Mouse (Mus musculus): Measurements from ENCODE around the gene Tsen2. TPM values are rescaled to one million over a fixed set of nuclear protein-coding genes. Genes with fewer than 3 reads are reported as not detected.

Tsen2 gene
- polyA plus RNA-seq (2012; rRNA removed; ENCODE audit: low replicate concordance): 4.2 and 4.3 TPM in 2 replicates

DNA sequence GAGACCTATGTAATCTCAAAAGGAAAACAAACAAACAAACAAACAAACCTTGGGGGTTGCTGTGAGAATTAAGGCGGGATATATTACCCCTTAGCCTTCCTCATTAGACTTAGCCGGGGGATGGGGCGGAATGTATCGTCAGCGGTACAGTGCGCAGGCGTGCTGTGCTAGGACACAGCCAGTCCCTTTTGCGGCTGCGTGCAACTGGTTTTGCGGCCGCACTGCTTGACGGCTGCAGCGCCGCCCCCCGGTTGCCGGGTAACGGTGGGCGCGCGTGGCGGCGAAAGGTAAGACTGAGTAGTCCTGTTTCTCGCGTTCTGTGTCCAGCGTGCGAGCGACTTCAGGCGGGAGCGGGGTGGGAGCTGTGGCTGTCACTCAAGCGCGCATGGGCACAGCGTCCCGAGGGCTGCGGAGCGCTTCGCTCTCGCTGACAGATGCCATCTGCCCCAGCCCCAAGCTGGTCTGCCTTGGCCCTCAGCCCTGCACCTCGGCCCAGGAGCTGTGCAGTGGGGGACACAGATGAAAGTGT, at the start of gene Tsen2:
Gene Tsen2, plus strand, starts transcription at position 223 of the 529 bp plus-strand sequence.

DNA sequence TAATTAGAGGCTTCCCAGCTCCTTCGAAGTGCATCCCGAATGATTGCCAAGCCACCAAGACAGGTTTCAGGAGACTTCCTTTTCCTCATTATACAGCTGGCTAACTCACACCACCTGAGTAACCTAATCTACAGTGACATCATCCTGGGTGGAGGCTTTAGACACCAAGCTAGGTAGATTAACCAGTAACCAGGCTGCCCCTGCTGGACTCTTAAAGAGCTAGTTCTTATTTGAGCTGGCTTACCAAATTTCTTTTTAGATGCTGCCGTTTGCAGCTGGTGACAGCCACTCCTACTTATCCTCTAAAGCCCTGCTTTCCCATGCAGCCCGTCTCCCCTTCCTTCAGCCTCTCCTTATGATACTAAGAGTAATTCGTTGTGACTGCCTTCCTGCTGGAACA, 48.0 kb downstream of the Tsen2 start, which contains the start of gene Mkrn2os:
Gene Mkrn2os, minus strand, starts transcription at position 119 of the 400 bp plus-strand sequence.

DNA sequence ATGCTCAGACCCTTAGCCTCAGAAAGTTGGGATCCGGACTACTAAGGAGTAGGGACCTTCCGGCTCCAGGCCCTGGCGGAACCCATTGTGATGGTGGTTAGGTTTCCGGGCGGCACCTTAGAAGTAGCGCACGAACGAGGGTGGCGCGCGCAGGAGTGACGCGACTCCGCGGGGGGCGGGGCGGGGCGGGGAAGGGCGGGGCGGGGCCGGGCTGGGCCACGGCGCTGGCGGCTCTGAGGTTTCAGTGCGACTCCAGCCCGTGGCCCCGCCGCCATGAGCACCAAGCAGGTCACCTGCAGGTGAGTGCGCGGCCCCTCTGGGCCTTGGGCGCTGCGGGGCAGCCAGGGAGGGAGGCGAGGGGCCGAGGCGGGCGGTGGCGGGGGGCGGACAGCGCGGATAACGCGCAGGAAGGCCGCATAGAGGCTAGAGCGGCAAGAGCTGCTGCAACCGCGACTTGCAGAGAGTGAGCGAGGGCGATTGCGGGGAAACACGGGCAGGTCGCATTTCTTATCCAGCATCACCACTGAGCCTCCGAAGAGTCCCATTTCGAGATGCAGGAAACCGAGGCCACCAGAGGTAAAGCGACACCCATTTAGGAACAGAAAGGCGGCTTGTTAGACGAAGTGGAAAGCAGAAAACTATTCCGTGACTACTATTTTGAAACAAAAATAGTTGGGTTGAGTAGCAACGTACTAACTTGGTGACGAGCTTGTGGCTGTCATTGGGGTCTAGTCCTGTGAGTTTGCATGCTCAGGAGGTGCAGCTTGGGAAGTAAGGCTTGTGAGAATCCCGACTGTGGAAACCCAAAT, 57.5 kb downstream of the Tsen2 start, which contains the start of gene Mkrn2:
Gene Mkrn2, plus strand, starts transcription at position 188 of the 809 bp plus-strand sequence.

Other genes with a start within 250 kb of the Tsen2 start
- 99.8 and 199 TPM in 2 replicates for gene Pparg, start 183.7 kb upstream of the Tsen2 start, polyA plus RNA-seq (2012; rRNA removed; ENCODE audit: low replicate concordance)
- gene Mkrn2os, start 47.9 kb downstream of the Tsen2 start, polyA plus RNA-seq (2012; rRNA removed; ENCODE audit: low replicate concordance): 0.07 TPM in 1 of 2 replicates, not detected in the other
- gene Mkrn2, start 57.2 kb downstream of the Tsen2 start, polyA plus RNA-seq (2012; rRNA removed; ENCODE audit: low replicate concordance): 120 and 147 TPM in 2 replicates
- gene Raf1, start 132.0 kb downstream of the Tsen2 start, polyA plus RNA-seq (2012; rRNA removed; ENCODE audit: low replicate concordance): 106 and 156 TPM in 2 replicates
- 11.9 and 12.9 TPM in 2 replicates for gene Tmem40, start 217.7 kb downstream of the Tsen2 start, polyA plus RNA-seq (2012; rRNA removed; ENCODE audit: low replicate concordance)
- 7.9 and 18.1 TPM in 2 replicates for gene Cand2, start 229.9 kb downstream of the Tsen2 start, polyA plus RNA-seq (2012; rRNA removed; ENCODE audit: low replicate concordance)